Mouse (Mus musculus) cerebellum, adult 18-20 months (tissue): ENCODE results near the gene Gm20532.
A peak's percentile ranks its signal among the peaks of the same experiment; 100 is the strongest.

ENCODE experiments used
- DNase-seq, 2 experiments: peaks; one replicate each; pipeline ENCODE4 v3.0.0; 2021

The Gm20532 gene

GRCm38 (mm10) chr2:26627921-26628739 is 41.7 kb downstream of the Gm20532 start, which contains the start of gene Fam69b:
TSS of gene Fam69b (plus strand) at chr2:26628457.
- DNase-seq: peak; percentile 91 to 95

- peak; percentile 39 to 46 for DNase-seq
Observed at GRCm38 (mm10) chr2:26628792-26629437, 42.5 kb downstream of the Gm20532 start.

- DNase-seq: peak in 1 of 2 experiments; percentile 14
Observed at GRCm38 (mm10) chr2:26632541-26633395, 46.3 kb downstream of the Gm20532 start.

GRCm38 (mm10) chr2:26633953-26634530 is 47.6 kb downstream of the Gm20532 start:
- DNase-seq: no peak

- DNase-seq: peak in 1 of 2 experiments; percentile 8
Observed at GRCm38 (mm10) chr2:26634629-26635488, 48.4 kb downstream of the Gm20532 start.

GRCm38 (mm10) chr2:26635489-26636324 is 49.3 kb downstream of the Gm20532 start:
- peak in 1 of 2 experiments; percentile 15 for DNase-seq

- DNase-seq: no peak
Observed at GRCm38 (mm10) chr2:26636325-26636635, 49.8 kb downstream of the Gm20532 start.

- DNase-seq: no peak
Observed at GRCm38 (mm10) chr2:26637316-26637932, 51.0 kb downstream of the Gm20532 start.

- no peak for DNase-seq
Observed at GRCm38 (mm10) chr2:26638039-26638438, 51.6 kb downstream of the Gm20532 start.

GRCm38 (mm10) chr2:26638572-26638971 is 52.1 kb downstream of the Gm20532 start:
- DNase-seq: no peak

GRCm38 (mm10) chr2:26639083-26639482 is 52.6 kb downstream of the Gm20532 start:
- DNase-seq: no peak

GRCm38 (mm10) chr2:26639838-26640830 is 53.7 kb downstream of the Gm20532 start:
- peak; percentile 91 to 99 for DNase-seq

- no peak for DNase-seq
Observed at GRCm38 (mm10) chr2:26641006-26641647, 54.7 kb downstream of the Gm20532 start.

- DNase-seq: no peak
Observed at GRCm38 (mm10) chr2:26643942-26644341, 57.5 kb downstream of the Gm20532 start.

- DNase-seq: peak; percentile 66 to 69
Observed at GRCm38 (mm10) chr2:26646643-26647293, 60.3 kb downstream of the Gm20532 start.

- no peak for DNase-seq
Observed at GRCm38 (mm10) chr2:26654687-26655086, 68.2 kb downstream of the Gm20532 start.

GRCm38 (mm10) chr2:26657426-26657825 is 71.0 kb downstream of the Gm20532 start:
- no peak for DNase-seq

GRCm38 (mm10) chr2:26661143-26661752 is 74.8 kb downstream of the Gm20532 start:
- no peak for DNase-seq
